Mouse (Mus musculus): ENCODE data around the gene P4hb. TPM values are rescaled to one million over a fixed set of nuclear protein-coding genes. Genes with fewer than 3 reads are reported as not detected.
A peak's percentile ranks its signal among the peaks of the same experiment; 100 is the strongest.

The P4hb gene
- total RNA-seq, 1 experiment = 904 TPM

DNA sequence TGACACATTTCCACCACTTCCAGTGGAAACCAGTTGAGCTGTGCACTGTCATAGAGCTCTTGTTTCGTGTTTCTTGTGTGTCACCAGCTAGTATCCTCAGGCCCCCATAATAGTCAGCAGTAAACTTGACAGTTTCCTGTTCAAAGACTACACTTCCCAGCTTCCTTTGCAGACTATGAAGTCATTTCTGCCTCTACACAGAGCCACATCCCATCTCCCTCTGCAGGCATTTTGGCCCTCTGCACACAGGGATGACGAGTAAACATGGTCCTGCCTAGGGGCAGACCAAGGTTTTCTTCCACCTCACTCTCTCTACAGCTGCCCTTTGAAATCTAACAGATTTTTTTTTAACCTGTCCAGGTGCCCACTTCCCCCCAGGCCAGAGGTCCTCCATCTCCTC lies 25.6 kb downstream of the P4hb start:
- in situ Hi-C loops (cut with MboI; ENCODE audit: low sequenced_read_pairs in 2 of 2, unreplicated experiment in 2 of 2) = no loop called here
- H3K27ac ChIP-seq (ENCODE audit: insufficient read depth, low read depth, low read length, poor library complexity, severe bottlenecking) = no peak overlapping the region
- TF ChIP-seq CHD2 (IDR thresholded peaks at IDR 0.05; ENCODE audit: low read depth, low read length) (no peak), HCFC1 (IDR thresholded peaks at IDR 0.05; ENCODE audit: borderline replicate concordance, insufficient read depth, low read length) (peak; percentile 64; the same call in 1 of the 2 replicates)
- no peak overlapping the region for H3K9ac ChIP-seq (ENCODE audit: insufficient read depth, low read depth, low read length, poor library complexity, severe bottlenecking)
- H3K36me3 ChIP-seq (ENCODE audit: control insufficient read depth, insufficient read depth, low read length, poor library complexity, severe bottlenecking) = peaks cover 5% of the 10 kb centered on the region; the same call in 1 of the 2 replicates
- DNase-seq (ENCODE audit: low read depth, low spot score) = no peak
- H3K4me3 ChIP-seq (ENCODE audit: insufficient read depth in 1 of 2, low read depth in 1 of 2, low read length in 2 of 2, poor library complexity in 1 of 2, severe bottlenecking in 1 of 2) = no peak overlapping the region
- no peaks in the 10 kb centered on the region for H3K9me3 ChIP-seq (ENCODE audit: control insufficient read depth, insufficient read depth, low read depth, low read length)
- peaks cover 0 to 9% of the 10 kb centered on the region in 2 experiments; a peak in 3 of 4 replicates for H3K4me1 ChIP-seq (ENCODE audit: control insufficient read depth in 2 of 2, insufficient read depth in 2 of 2, low read length in 2 of 2, poor library complexity in 1 of 2)

DNA sequence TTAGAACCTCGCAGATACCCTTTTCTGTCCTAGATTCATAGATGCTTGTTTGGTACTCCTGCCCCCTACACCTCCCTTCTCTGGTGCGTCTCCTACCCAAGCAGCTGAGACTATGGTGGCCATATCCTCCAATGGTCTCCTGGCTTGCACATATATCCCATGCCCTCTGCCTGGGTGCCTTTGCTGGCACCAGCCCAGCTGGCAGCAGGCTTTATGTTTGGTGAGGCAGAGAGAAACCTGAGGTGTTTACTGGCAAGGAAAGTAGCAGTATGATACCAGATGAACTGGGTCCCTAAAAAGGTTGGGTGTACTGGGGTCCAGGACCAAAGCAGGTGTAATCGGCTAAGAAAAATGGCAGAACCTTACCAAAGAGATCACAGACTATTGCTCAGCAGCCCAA lies 27.1 kb downstream of the P4hb start:
- in situ Hi-C loops (cut with MboI; ENCODE audit: low sequenced_read_pairs in 2 of 2, unreplicated experiment in 2 of 2) = no loop called here
- Histone ChIP-seq H3K9me3 (ENCODE audit: control insufficient read depth, insufficient read depth, low read depth, low read length) (no peaks in the 10 kb centered on the region), H3K9ac (ENCODE audit: insufficient read depth, low read depth, low read length, poor library complexity, severe bottlenecking) (no peak overlapping the region), H3K4me1 (ENCODE audit: control insufficient read depth in 2 of 2, insufficient read depth in 2 of 2, low read length in 2 of 2, poor library complexity in 1 of 2) (peaks cover 0 to 9% of the 10 kb centered on the region in 2 experiments; a peak in 3 of 4 replicates), H3K4me3 (ENCODE audit: insufficient read depth in 1 of 2, low read depth in 1 of 2, low read length in 2 of 2, poor library complexity in 1 of 2, severe bottlenecking in 1 of 2) (no peak overlapping the region), H3K36me3 (ENCODE audit: control insufficient read depth, insufficient read depth, low read length, poor library complexity, severe bottlenecking) (peaks cover 5% of the 10 kb centered on the region; the same call in 1 of the 2 replicates), H3K27ac (ENCODE audit: insufficient read depth, low read depth, low read length, poor library complexity, severe bottlenecking) (no peak overlapping the region)
- no peak for DNase-seq (ENCODE audit: low read depth, low spot score)
- TF ChIP-seq HCFC1 (IDR thresholded peaks at IDR 0.05; ENCODE audit: borderline replicate concordance, insufficient read depth, low read length) (no peak), CHD2 (IDR thresholded peaks at IDR 0.05; ENCODE audit: low read depth, low read length) (no peak), MAFK (IDR thresholded peaks at IDR 0.05; ENCODE audit: insufficient read depth, low read depth, low read length) (no peak), ZC3H11A (IDR thresholded peaks at IDR 0.05; ENCODE audit: borderline replicate concordance, low read depth, low read length) (no peak), ZNF384 (IDR thresholded peaks at IDR 0.05; ENCODE audit: low read depth, low read length) (no peak)

DNA sequence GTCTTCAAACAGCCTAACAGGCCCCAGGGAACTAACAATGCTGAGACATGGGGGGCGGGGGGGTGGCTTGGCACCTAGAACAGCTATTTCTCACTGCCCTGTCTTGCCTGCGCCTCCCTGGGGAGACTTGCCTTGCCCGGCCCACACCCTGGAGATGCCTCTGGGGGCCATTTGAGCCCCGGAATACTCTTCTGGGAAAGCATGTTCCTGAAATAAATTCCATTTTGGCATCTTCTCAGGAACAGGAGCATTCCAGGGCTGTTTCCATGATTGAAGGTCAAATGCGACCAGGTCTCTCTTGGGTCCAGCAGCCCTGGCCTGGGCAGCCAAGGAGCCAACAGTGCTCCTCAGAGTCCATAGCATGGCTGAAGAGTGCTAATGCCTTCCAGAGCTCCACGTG lies 30.7 kb downstream of the P4hb start:
- Histone ChIP-seq H3K36me3 (ENCODE audit: control insufficient read depth, insufficient read depth, low read length, poor library complexity, severe bottlenecking) (peaks cover 5% of the 10 kb centered on the region; the same call in 1 of the 2 replicates), H3K9me3 (ENCODE audit: control insufficient read depth, insufficient read depth, low read depth, low read length) (no peaks in the 10 kb centered on the region), H3K27ac (ENCODE audit: insufficient read depth, low read depth, low read length, poor library complexity, severe bottlenecking) (no peak overlapping the region), H3K4me1 (ENCODE audit: control insufficient read depth in 2 of 2, insufficient read depth in 2 of 2, low read length in 2 of 2, poor library complexity in 1 of 2) (peaks cover 0 to 15% of the 10 kb centered on the region in 2 experiments; a peak in 1 of 4 replicates), H3K9ac (ENCODE audit: insufficient read depth, low read depth, low read length, poor library complexity, severe bottlenecking) (no peak overlapping the region), H3K4me3 (ENCODE audit: insufficient read depth in 1 of 2, low read depth in 1 of 2, low read length in 2 of 2, poor library complexity in 1 of 2, severe bottlenecking in 1 of 2) (no peak overlapping the region)
- in situ Hi-C loops (cut with MboI; ENCODE audit: low sequenced_read_pairs in 2 of 2, unreplicated experiment in 2 of 2) = no loop called here
- DNase-seq (ENCODE audit: low read depth, low spot score) = no peak
- TF ChIP-seq ZNF384 (IDR thresholded peaks at IDR 0.05; ENCODE audit: low read depth, low read length) (no peak), MAFK (IDR thresholded peaks at IDR 0.05; ENCODE audit: insufficient read depth, low read depth, low read length) (no peak), HCFC1 (IDR thresholded peaks at IDR 0.05; ENCODE audit: borderline replicate concordance, insufficient read depth, low read length) (no peak), ZC3H11A (IDR thresholded peaks at IDR 0.05; ENCODE audit: borderline replicate concordance, low read depth, low read length) (no peak), CHD2 (IDR thresholded peaks at IDR 0.05; ENCODE audit: low read depth, low read length) (no peak)

DNA sequence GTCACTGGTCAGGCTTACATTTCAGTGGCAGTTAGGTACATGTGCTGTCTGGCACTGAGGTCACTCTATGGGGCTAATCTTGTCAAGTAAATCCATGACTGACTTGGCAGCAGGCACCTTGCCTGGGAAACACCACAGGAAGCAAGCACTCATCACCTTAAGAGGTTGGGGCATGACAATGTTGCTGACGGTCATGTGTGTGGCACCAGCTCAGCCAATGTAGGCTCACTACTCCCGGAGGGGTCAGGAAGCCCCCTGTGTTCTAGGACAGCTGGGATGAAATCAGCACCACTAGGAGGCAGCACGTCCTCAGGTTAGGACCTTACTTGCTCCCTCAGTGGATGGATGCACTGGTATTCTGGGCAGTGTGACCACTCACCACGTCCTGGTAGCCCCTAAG lies 31.1 kb downstream of the P4hb start:
- Histone ChIP-seq H3K9ac (ENCODE audit: insufficient read depth, low read depth, low read length, poor library complexity, severe bottlenecking) (no peak overlapping the region), H3K27ac (ENCODE audit: insufficient read depth, low read depth, low read length, poor library complexity, severe bottlenecking) (no peak overlapping the region), H3K9me3 (ENCODE audit: control insufficient read depth, insufficient read depth, low read depth, low read length) (no peaks in the 10 kb centered on the region), H3K4me1 (ENCODE audit: control insufficient read depth in 2 of 2, insufficient read depth in 2 of 2, low read length in 2 of 2, poor library complexity in 1 of 2) (peaks cover 0 to 15% of the 10 kb centered on the region in 2 experiments; a peak in 1 of 4 replicates), H3K36me3 (ENCODE audit: control insufficient read depth, insufficient read depth, low read length, poor library complexity, severe bottlenecking) (peaks cover 5% of the 10 kb centered on the region; the same call in 1 of the 2 replicates), H3K4me3 (ENCODE audit: insufficient read depth in 1 of 2, low read depth in 1 of 2, low read length in 2 of 2, poor library complexity in 1 of 2, severe bottlenecking in 1 of 2) (no peak overlapping the region)
- no peak for TF ChIP-seq ZNF384 (IDR thresholded peaks at IDR 0.05; ENCODE audit: low read depth, low read length)
- no peak for TF ChIP-seq HCFC1 (IDR thresholded peaks at IDR 0.05; ENCODE audit: borderline replicate concordance, insufficient read depth, low read length)
- TF ChIP-seq ZC3H11A (IDR thresholded peaks at IDR 0.05; ENCODE audit: borderline replicate concordance, low read depth, low read length) = no peak
- no peak for TF ChIP-seq MAFK (IDR thresholded peaks at IDR 0.05; ENCODE audit: insufficient read depth, low read depth, low read length)
- no peak for TF ChIP-seq CHD2 (IDR thresholded peaks at IDR 0.05; ENCODE audit: low read depth, low read length)
- in situ Hi-C loops (cut with MboI; ENCODE audit: low sequenced_read_pairs in 2 of 2, unreplicated experiment in 2 of 2) = no loop called here
- no peak for DNase-seq (ENCODE audit: low read depth, low spot score)
